Comparison of ENCODE assay signal across 11 mouse cellular contexts in the genomic region with DNA sequence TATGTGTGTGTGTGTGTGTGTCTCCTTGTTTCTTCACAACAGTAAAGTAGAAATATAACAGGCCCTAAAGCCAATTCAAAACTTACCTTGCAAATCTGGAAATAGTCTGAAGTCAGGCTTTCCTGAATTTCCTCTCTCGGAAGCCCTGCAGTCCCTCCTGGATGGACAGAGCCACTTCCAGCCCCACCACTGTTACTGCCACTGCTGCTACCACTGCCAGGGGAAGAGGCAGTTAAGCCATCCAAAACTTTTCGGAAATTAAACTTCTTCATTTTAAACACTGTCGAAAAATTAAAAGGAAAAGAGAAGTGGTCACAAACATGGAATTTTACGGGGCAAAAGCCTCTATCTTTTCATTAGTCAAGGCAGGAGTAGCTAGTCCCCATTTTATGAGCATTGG. TPM values are rescaled to one million over a fixed set of nuclear protein-coding genes. Genes with fewer than 3 reads are reported as not detected.
DNase-seq lines count a peak whose midpoint lies in the region; ATAC-seq and TF ChIP-seq lines count a peak whose summit lies in the region.
"Had no signal": no experiment of that assay in that cellular context is flagged by ENCODE, and none has a peak within 500 bp of the region (broad histone marks: within the 10 kb centered on the region; RNA-seq: fewer than 3 reads in every experiment).

No protein-coding gene starts in this region.

- WGBS in kidney, embryonic 14.5 days, result 54% methylated on average over 4 of the region's 4 CpGs
- 49% methylated on average over 4 of the region's 4 CpGs for WGBS in forebrain, embryonic 11.5 days
- WGBS in hindbrain, embryonic 12.5 days, result 43% methylated on average over 4 of the region's 4 CpGs
- 51% methylated on average over 4 of the region's 4 CpGs for WGBS in midbrain, postnatal 0 days

- H3K4me3 ChIP-seq in kidney, embryonic 14.5 days (ENCODE audit: low read length), result peak overlapping the region; percentile 51; the same call in 1 of the 2 replicates
- no peak overlapping the region for H3K4me3 ChIP-seq in forebrain, embryonic 11.5 days (ENCODE audit: low read depth, low read length)
- peak overlapping the region; percentile 73; the same call in 1 of the 2 replicates for H3K4me3 ChIP-seq in hindbrain, embryonic 12.5 days
- H3K4me3 ChIP-seq in midbrain, postnatal 0 days (ENCODE audit: low read depth, low read length), result peak overlapping the region; percentile 78

- H3K27me3 ChIP-seq in kidney, embryonic 14.5 days (ENCODE audit: control insufficient read depth, insufficient read depth, low read length), result peaks cover 20% of the 10 kb centered on the region
- H3K27me3 ChIP-seq in forebrain, embryonic 11.5 days (ENCODE audit: control insufficient read depth, insufficient read depth, low read length), result peaks cover 5% of the 10 kb centered on the region; the same call in 1 of the 2 replicates
- H3K27me3 ChIP-seq in hindbrain, embryonic 12.5 days, result 0 out of 2 replicates have a peak, but pooled peaks cover 4% of the 10 kb centered on the region
- no peaks in the 10 kb centered on the region for H3K27me3 ChIP-seq in midbrain, postnatal 0 days (ENCODE audit: insufficient read depth, low read length)

- DNase-seq in kidney, adult 9 months, result no peak
- no peak for DNase-seq in forebrain, embryonic 11.5 days (ENCODE audit: low spot score)
- DNase-seq in midbrain, postnatal 0 days (ENCODE audit: low spot score), result no peak
- no peak for DNase-seq in left cerebral cortex, postnatal 4 days
- no peak for DNase-seq in frontal cortex, postnatal 14 days (ENCODE audit: low spot score in 2 of 2)
- no peak for DNase-seq in right cerebral cortex, postnatal 36 days (ENCODE audit: low spot score in 2 of 2)
- DNase-seq: heart, adult 18-20 months; lung, postnatal 10 days had no signal

- no peaks in the 10 kb centered on the region for H3K4me1 ChIP-seq in kidney, embryonic 14.5 days (ENCODE audit: control insufficient read depth, insufficient read depth, low read length)
- H3K4me1 ChIP-seq in forebrain, embryonic 11.5 days (replicated peaks; ENCODE audit: control insufficient read depth, insufficient read depth, low read length), result no peaks in the 10 kb centered on the region; the same call in 1 of the 2 replicates
- no peaks in the 10 kb centered on the region for H3K4me1 ChIP-seq in hindbrain, embryonic 12.5 days
- H3K4me1 ChIP-seq in midbrain, postnatal 0 days (ENCODE audit: insufficient read depth, low read length), result no peaks in the 10 kb centered on the region

- no peak overlapping the region for H3K27ac ChIP-seq in kidney, embryonic 14.5 days (ENCODE audit: low read depth, low read length)
- H3K27ac ChIP-seq in forebrain, embryonic 11.5 days (ENCODE audit: low read depth, low read length), result no peak overlapping the region
- H3K27ac ChIP-seq in hindbrain, embryonic 12.5 days, result no peak overlapping the region
- H3K27ac ChIP-seq in midbrain, postnatal 0 days (ENCODE audit: low read depth, low read length), result no peak overlapping the region

- no peak for ATAC-seq in kidney, embryonic 14.5 days (ENCODE audit: low FRiP score, low TSS enrichment)
- no peak for ATAC-seq in forebrain, embryonic 11.5 days (replicated peaks; ENCODE audit: low FRiP score)
- no peak for ATAC-seq in hindbrain, embryonic 12.5 days (ENCODE audit: low FRiP score)
- no peak for ATAC-seq in midbrain, postnatal 0 days (ENCODE audit: low FRiP score)

- no peak for TF ChIP-seq CTCF in midbrain, postnatal 0 days (IDR thresholded peaks at IDR 0.05)

- H3K9ac ChIP-seq in kidney, embryonic 14.5 days (ENCODE audit: low read depth, low read length), result no peak overlapping the region
- no peak overlapping the region for H3K9ac ChIP-seq in forebrain, embryonic 11.5 days (ENCODE audit: low read length)
- H3K9ac ChIP-seq in hindbrain, embryonic 12.5 days, result no peak overlapping the region
- no peak overlapping the region for H3K9ac ChIP-seq in midbrain, postnatal 0 days (replicated peaks; ENCODE audit: low read length, poor library complexity, severe bottlenecking)

- intact Hi-C loops in left cerebral cortex, postnatal 4 days (cut with DNase I), result loop anchor here (10.0 kb wide), 1 partner anchor 111 kb away; no protein-coding TSS in a partner anchor

- no peaks in the 10 kb centered on the region for H3K9me3 ChIP-seq in kidney, embryonic 14.5 days (ENCODE audit: control insufficient read depth, low read length)
- H3K9me3 ChIP-seq in forebrain, embryonic 11.5 days (ENCODE audit: control insufficient read depth, low read length), result no peaks in the 10 kb centered on the region
- no peaks in the 10 kb centered on the region for H3K9me3 ChIP-seq in hindbrain, embryonic 12.5 days (replicated peaks)
- H3K9me3 ChIP-seq in midbrain, postnatal 0 days (ENCODE audit: low read length), result no peaks in the 10 kb centered on the region

- no peaks in the 10 kb centered on the region for H3K36me3 ChIP-seq in kidney, embryonic 14.5 days (ENCODE audit: control insufficient read depth, insufficient read depth, low read length)
- no peaks in the 10 kb centered on the region for H3K36me3 ChIP-seq in forebrain, embryonic 11.5 days (ENCODE audit: control insufficient read depth, insufficient read depth, low read length)
- H3K36me3 ChIP-seq in hindbrain, embryonic 12.5 days, result no peaks in the 10 kb centered on the region
- no peaks in the 10 kb centered on the region for H3K36me3 ChIP-seq in midbrain, postnatal 0 days (ENCODE audit: insufficient read depth, low read length)

- H3K4me2 ChIP-seq in kidney, embryonic 14.5 days (replicated peaks; ENCODE audit: low read depth, low read length), result no peak overlapping the region; the same call in 1 of the 2 replicates
- H3K4me2 ChIP-seq in forebrain, embryonic 11.5 days (ENCODE audit: low read depth, low read length, severe bottlenecking), result peak overlapping the region; percentile 85; the same call in 1 of the 2 replicates
- peak overlapping the region; percentile 96 for H3K4me2 ChIP-seq in hindbrain, embryonic 12.5 days (replicated peaks)
- peak overlapping the region; percentile 76 for H3K4me2 ChIP-seq in midbrain, postnatal 0 days (ENCODE audit: low read depth, low read length, poor library complexity, severe bottlenecking)

RNA-seq across cellular contexts. Expression of gene Stxbp5l, which starts 1.3 kb away (rescaled TPM):
- 1.8 and 4.0 TPM in 2 replicates for polyA plus RNA-seq in kidney, embryonic 14.5 days (2014; fragmentation: Nextera tagmentation; extraction: Ambion mirVana)
- 2.6 and 3.1 TPM in 2 replicates for polyA plus RNA-seq in forebrain, embryonic 11.5 days (2014; fragmentation: Nextera tagmentation; extraction: Ambion mirVana)
- 5.5 and 7.3 TPM in 2 replicates for polyA plus RNA-seq in hindbrain, embryonic 12.5 days (2016; fragmentation: Nextera tagmentation; extraction: Ambion mirVana)
- 18.7 and 23.9 TPM in 2 replicates for total RNA-seq in midbrain, postnatal 0 days (2014; rRNA removed)
- 10.8 and 13.5 TPM in 2 replicates for polyA plus RNA-seq in midbrain, postnatal 0 days (2015; fragmentation: Nextera tagmentation; extraction: Ambion mirVana)
- 10 to 100 TPM; 32.9 to 37.9 TPM for total RNA-seq in left cerebral cortex, postnatal 4 days (2021)
- total RNA-seq: heart, adult 18-20 months had no signal
- polyA plus RNA-seq: liver, adult 2 months had no signal
